Mouse (Mus musculus): ENCODE data around the gene Oxt. TPM values are rescaled to one million over a fixed set of nuclear protein-coding genes. Genes with fewer than 3 reads are reported as not detected.
"Not testable (repeated sequence)": the region's sequence is repeated elsewhere in the genome, so short reads cannot be mapped to it uniquely, and the experiment has no call there.

Gene Oxt
- polyA plus RNA-seq, 1 experiment = not detected

DNA sequence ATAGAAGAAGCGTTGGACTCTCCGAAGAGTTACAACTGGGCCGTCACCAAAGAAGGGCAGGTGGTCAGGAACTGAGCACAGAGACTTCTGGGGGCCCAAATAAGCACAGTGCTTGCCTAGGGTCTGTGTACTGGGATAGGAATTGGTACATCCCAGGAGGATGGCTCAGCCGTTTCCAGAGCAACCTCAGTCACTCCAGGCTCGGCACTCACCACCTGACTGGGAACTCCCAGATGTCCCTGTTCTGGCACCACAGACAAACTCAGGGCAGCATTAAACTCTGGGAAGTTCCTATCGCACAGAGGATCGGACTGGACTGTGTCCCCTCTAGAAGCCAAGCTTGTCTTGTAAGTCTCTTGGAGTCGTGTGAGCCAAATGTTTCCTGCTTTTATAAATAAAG, 11.0 kb upstream of the Oxt start:
- TF ChIP-seq CTCF (IDR thresholded peaks at IDR 0.05; ENCODE audit: control insufficient read depth, insufficient read depth, low read length) = no peak
- no peak for TF ChIP-seq POLR2A (IDR thresholded peaks at IDR 0.05; ENCODE audit: borderline replicate concordance, control insufficient read depth, low read depth, low read length)
- 89% methylated on average over 8 of the region's 8 CpGs for WGBS
- no peak overlapping the region for H3K4me3 ChIP-seq (replicated peaks; ENCODE audit: control insufficient read depth, low read depth, low read length)
- no peak overlapping the region for H3K27ac ChIP-seq (ENCODE audit: control insufficient read depth, insufficient read depth, low read depth, low read length, poor library complexity)
- no peaks in the 10 kb centered on the region for H3K4me1 ChIP-seq (ENCODE audit: control insufficient read depth, insufficient read depth, low read length)

DNA sequence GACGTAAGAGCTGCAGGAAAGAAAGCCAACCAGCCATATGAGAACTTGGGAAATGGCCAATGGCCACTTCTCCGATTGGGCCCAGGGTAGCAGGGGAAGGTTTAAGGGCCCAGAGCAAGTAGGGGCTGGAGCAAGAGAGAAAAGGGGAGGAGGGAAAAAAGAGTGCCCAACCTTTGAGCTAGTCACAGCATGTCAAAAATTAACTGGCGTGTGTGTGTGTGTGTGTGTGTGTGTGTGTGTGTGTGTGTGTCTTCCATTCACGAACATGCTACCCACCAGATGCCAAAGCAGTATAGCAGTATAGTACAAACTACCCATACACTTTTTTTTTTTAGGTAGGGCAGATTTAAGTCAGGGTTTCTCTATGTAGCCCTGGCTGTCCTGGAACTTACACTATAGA, 7.1 kb upstream of the Oxt start:
- Histone ChIP-seq H3K27ac (ENCODE audit: control insufficient read depth, insufficient read depth, low read depth, low read length, poor library complexity) (no peak overlapping the region), H3K4me1 (ENCODE audit: control insufficient read depth, insufficient read depth, low read length) (no peaks in the 10 kb centered on the region), H3K4me3 (replicated peaks; ENCODE audit: control insufficient read depth, low read depth, low read length) (no peak overlapping the region)
- WGBS = 66% methylated on average over 4 of the region's 4 CpGs
- TF ChIP-seq CTCF (IDR thresholded peaks at IDR 0.05; ENCODE audit: control insufficient read depth, insufficient read depth, low read length) (no peak), POLR2A (IDR thresholded peaks at IDR 0.05; ENCODE audit: borderline replicate concordance, control insufficient read depth, low read depth, low read length) (no peak)

DNA sequence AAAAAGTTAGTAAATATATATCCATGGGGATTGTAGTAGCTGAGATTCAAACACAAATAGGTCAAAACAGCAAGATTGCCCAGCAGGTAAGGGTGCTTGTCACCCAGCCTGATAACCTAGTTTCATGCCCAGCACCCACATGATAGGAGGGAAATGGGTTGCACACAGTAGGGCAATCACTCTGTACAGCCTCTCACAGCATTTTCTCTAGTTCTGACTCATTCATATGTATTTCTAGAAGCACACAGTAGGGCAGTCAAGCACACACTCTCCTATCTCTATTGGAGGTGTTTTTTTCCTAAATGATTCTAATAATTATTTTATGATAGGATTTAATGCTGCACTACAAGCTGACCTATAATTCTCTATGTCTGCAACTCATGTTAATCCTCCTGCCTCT, 6.0 kb upstream of the Oxt start:
- H3K4me3 ChIP-seq (replicated peaks; ENCODE audit: control insufficient read depth, low read depth, low read length) = no peak overlapping the region
- H3K27ac ChIP-seq (ENCODE audit: control insufficient read depth, insufficient read depth, low read depth, low read length, poor library complexity) = no peak overlapping the region
- TF ChIP-seq CTCF (IDR thresholded peaks at IDR 0.05; ENCODE audit: control insufficient read depth, insufficient read depth, low read length) (no peak), POLR2A (IDR thresholded peaks at IDR 0.05; ENCODE audit: borderline replicate concordance, control insufficient read depth, low read depth, low read length) (no peak)
- no peaks in the 10 kb centered on the region for H3K4me1 ChIP-seq (ENCODE audit: control insufficient read depth, insufficient read depth, low read length)

DNA sequence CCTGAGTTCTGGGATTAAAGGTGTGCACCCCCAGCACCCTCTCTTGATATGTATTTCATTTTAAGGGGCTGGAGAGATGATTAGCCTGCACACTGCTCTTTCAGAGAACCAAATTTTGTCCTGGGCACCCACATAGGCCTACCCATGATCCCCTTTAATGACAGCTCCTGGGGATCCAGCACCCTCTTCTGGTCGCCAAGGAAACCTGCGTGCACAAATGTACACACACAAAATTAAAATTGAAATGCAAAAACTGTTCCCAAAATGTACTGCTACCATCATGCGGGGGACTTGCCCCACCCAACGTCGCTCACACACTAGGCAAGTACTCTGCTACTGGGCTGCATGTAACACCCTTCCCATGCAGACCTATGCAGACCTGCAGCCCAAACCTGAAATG, 1.0 kb upstream of the Oxt start:
- TF ChIP-seq CTCF (IDR thresholded peaks at IDR 0.05; ENCODE audit: control insufficient read depth, insufficient read depth, low read length) (0 out of 2 replicates have a peak, but pooled peaks have one; percentile 13), POLR2A (IDR thresholded peaks at IDR 0.05; ENCODE audit: borderline replicate concordance, control insufficient read depth, low read depth, low read length) (no peak)
- whole genome bisulfite sequencing = 88% methylated on average over 5 of the region's 5 CpGs
- no peaks in the 10 kb centered on the region; the same call in 1 of the 2 replicates for H3K4me1 ChIP-seq (ENCODE audit: control insufficient read depth, insufficient read depth, low read length)
- no peak overlapping the region for H3K4me3 ChIP-seq (replicated peaks; ENCODE audit: control insufficient read depth, low read depth, low read length)
- H3K27ac ChIP-seq (ENCODE audit: control insufficient read depth, insufficient read depth, low read depth, low read length, poor library complexity) = no peak overlapping the region

DNA sequence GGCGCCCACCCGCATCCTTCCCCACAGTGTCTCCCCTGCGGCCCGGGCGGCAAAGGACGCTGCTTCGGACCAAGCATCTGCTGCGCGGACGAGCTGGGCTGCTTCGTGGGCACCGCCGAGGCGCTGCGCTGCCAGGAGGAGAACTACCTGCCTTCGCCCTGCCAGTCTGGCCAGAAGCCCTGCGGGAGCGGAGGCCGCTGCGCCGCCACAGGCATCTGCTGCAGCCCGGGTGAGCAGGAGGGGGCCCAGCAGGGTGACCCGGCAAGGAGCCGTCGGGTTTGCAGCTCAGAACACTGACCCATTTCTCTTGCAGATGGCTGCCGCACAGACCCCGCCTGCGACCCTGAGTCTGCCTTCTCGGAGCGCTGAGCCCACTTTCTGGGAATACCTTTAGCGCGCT, 591 bp downstream of the Oxt start:
- H3K27ac ChIP-seq (ENCODE audit: control insufficient read depth, insufficient read depth, low read depth, low read length, poor library complexity); H3K4me1 ChIP-seq (ENCODE audit: control insufficient read depth, insufficient read depth, low read length); H3K4me3 ChIP-seq (replicated peaks; ENCODE audit: control insufficient read depth, low read depth, low read length): not testable (repeated sequence)
- 6% methylated on average over 32 of the region's 32 CpGs for WGBS

DNA sequence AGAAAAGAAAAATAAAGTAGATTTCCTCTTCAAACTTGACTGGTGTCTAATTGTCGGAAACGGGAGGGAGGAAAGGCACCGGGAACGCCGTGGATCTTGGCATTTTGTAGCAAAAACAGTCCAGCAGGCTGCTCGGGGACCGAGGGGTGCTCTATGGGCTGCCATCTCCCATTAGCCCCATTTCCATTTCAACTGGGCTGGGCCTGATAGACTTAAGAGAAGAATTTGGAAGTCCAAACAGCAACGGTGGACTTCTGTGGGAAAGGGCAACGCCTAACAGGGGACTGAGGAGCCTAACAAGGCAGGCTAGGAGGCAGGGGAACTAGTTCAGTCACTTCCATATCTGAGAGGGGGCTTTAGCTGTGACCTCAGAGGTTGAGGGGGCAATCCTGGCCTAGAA, 1.0 kb downstream of the Oxt start:
- no peaks in the 10 kb centered on the region; the same call in 1 of the 2 replicates for H3K4me1 ChIP-seq (ENCODE audit: control insufficient read depth, insufficient read depth, low read length)
- TF ChIP-seq CTCF (IDR thresholded peaks at IDR 0.05; ENCODE audit: control insufficient read depth, insufficient read depth, low read length) (no peak), POLR2A (IDR thresholded peaks at IDR 0.05; ENCODE audit: borderline replicate concordance, control insufficient read depth, low read depth, low read length) (no peak)
- no peak overlapping the region for H3K4me3 ChIP-seq (replicated peaks; ENCODE audit: control insufficient read depth, low read depth, low read length)
- H3K27ac ChIP-seq (ENCODE audit: control insufficient read depth, insufficient read depth, low read depth, low read length, poor library complexity) = no peak overlapping the region
- 8% methylated on average over 9 of the region's 9 CpGs for WGBS

DNA sequence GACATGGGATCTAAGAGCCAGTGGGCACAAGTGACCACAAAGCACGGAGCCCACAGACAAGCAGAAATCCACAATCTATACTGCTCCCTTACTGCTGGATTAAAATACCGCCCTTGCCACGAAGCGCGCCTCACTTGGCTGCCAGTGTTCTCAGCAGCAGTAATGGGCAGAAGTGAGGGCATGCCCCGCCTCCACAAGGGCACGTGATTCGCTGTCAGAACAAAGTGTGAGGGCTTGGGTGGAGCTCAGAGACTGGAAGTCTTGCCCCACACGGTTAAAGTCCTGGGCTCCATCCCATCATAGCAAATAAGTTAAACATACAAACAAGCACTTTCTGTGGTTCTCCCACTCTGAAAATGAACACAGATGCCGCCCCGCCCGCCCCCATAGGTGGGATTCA, 1.7 kb downstream of the Oxt start:
- no peak for TF ChIP-seq POLR2A (IDR thresholded peaks at IDR 0.05; ENCODE audit: borderline replicate concordance, control insufficient read depth, low read depth, low read length)
- TF ChIP-seq CTCF (IDR thresholded peaks at IDR 0.05; ENCODE audit: control insufficient read depth, insufficient read depth, low read length) = no peak
- no peaks in the 10 kb centered on the region; the same call in 1 of the 2 replicates for H3K4me1 ChIP-seq (ENCODE audit: control insufficient read depth, insufficient read depth, low read length)
- no peak overlapping the region for H3K27ac ChIP-seq (ENCODE audit: control insufficient read depth, insufficient read depth, low read depth, low read length, poor library complexity)
- 5% methylated on average over 12 of the region's 12 CpGs for WGBS
- no peak overlapping the region for H3K4me3 ChIP-seq (replicated peaks; ENCODE audit: control insufficient read depth, low read depth, low read length)

DNA sequence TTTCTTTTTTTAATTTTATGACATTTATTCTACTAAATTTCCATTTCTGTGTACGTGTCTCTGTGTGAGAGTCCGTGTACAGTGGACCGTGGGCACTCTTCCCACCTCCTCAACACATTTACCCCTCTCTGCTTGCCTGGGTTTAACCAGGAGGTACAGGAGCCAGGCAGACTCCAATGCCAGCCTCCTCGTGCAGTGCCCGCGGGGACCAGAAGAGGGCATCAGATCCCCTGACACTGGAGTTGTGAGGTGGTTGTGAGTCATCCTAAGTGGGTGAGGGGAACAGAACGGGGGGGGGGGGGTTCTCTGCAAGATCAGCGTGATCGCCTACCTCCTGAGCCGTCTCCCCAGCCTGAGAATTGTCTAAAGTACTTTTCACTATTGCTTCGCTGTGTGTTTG, 2.2 kb downstream of the Oxt start:
- no peaks in the 10 kb centered on the region; the same call in 1 of the 2 replicates for H3K4me1 ChIP-seq (ENCODE audit: control insufficient read depth, insufficient read depth, low read length)
- H3K27ac ChIP-seq (ENCODE audit: control insufficient read depth, insufficient read depth, low read depth, low read length, poor library complexity) = no peak overlapping the region
- TF ChIP-seq POLR2A (IDR thresholded peaks at IDR 0.05; ENCODE audit: borderline replicate concordance, control insufficient read depth, low read depth, low read length) (no peak), CTCF (IDR thresholded peaks at IDR 0.05; ENCODE audit: control insufficient read depth, insufficient read depth, low read length) (peak; percentile 67)
- WGBS = 15% methylated on average over 11 of the region's 11 CpGs
- no peak overlapping the region for H3K4me3 ChIP-seq (replicated peaks; ENCODE audit: control insufficient read depth, low read depth, low read length)

DNA sequence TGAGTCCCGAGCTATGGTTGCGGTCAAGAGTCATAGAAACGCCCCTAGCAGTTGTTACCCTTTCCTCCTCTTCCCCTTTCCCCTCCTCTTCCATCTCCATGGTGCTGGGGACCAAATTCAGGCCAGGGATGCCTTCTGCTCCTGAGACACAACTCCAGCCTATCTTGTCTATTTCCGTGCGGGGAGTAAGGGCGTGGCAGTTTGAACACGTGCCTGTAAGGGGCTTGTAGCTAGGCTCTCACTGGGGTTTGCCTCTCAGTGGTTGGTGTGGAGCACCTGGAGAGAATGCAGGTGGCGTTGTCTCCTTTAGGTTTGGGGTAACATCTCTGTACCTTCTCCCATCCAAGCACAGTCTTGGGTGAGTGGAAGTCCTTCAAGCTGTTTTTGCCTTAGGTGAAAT, 3.8 kb downstream of the Oxt start:
- no peak for TF ChIP-seq CTCF (IDR thresholded peaks at IDR 0.05; ENCODE audit: control insufficient read depth, insufficient read depth, low read length)
- no peak for TF ChIP-seq POLR2A (IDR thresholded peaks at IDR 0.05; ENCODE audit: borderline replicate concordance, control insufficient read depth, low read depth, low read length)
- no peaks in the 10 kb centered on the region; the same call in 1 of the 2 replicates for H3K4me1 ChIP-seq (ENCODE audit: control insufficient read depth, insufficient read depth, low read length)
- H3K27ac ChIP-seq (ENCODE audit: control insufficient read depth, insufficient read depth, low read depth, low read length, poor library complexity) = no peak overlapping the region
- WGBS = 7% methylated on average over 8 of the region's 8 CpGs
- H3K4me3 ChIP-seq (replicated peaks; ENCODE audit: control insufficient read depth, low read depth, low read length) = no peak overlapping the region

All from bone marrow, adult 2 months (tissue).